Mouse (Mus musculus): ENCODE data around the gene Foxo3.

Foxo3 gene

GRCm38 (mm10) chr10:42178751-42179150 is 97.8 kb downstream of the Foxo3 start:
- DNase-seq (ENCODE audit: low spot score), result no peak

GRCm38 (mm10) chr10:42177771-42178674 is 98.5 kb downstream of the Foxo3 start:
- DNase-seq (ENCODE audit: low spot score), result no peak

GRCm38 (mm10) chr10:42174283-42174682 is 102.3 kb downstream of the Foxo3 start:
- no peak for DNase-seq (ENCODE audit: low spot score)

GRCm38 (mm10) chr10:42173839-42174238 is 102.7 kb downstream of the Foxo3 start:
- DNase-seq (ENCODE audit: low spot score), result no peak

- no peak for DNase-seq (ENCODE audit: low spot score)
Measured at GRCm38 (mm10) chr10:42170889-42171347, 105.6 kb downstream of the Foxo3 start.

GRCm38 (mm10) chr10:42170201-42170600 is 106.4 kb downstream of the Foxo3 start:
- DNase-seq (ENCODE audit: low spot score), result no peak

- DNase-seq (ENCODE audit: low spot score), result no peak
Measured at GRCm38 (mm10) chr10:42154727-42155126, 121.8 kb downstream of the Foxo3 start.

GRCm38 (mm10) chr10:42152426-42153205 is 123.9 kb downstream of the Foxo3 start:
- no peak for DNase-seq (ENCODE audit: low spot score)

GRCm38 (mm10) chr10:42149767-42150166 is 126.8 kb downstream of the Foxo3 start:
- DNase-seq (ENCODE audit: low spot score), result no peak

- DNase-seq (ENCODE audit: low spot score), result no peak
Measured at GRCm38 (mm10) chr10:42148326-42148725, 128.2 kb downstream of the Foxo3 start.

- no peak for DNase-seq (ENCODE audit: low spot score)
Measured at GRCm38 (mm10) chr10:42145221-42145620, 131.3 kb downstream of the Foxo3 start.

- DNase-seq (ENCODE audit: low spot score), result no peak
Measured at GRCm38 (mm10) chr10:42144788-42145187, 131.8 kb downstream of the Foxo3 start.

- DNase-seq (ENCODE audit: low spot score), result no peak
Measured at GRCm38 (mm10) chr10:42144176-42144575, 132.4 kb downstream of the Foxo3 start.

- no peak for DNase-seq (ENCODE audit: low spot score)
Measured at GRCm38 (mm10) chr10:42142791-42143190, 133.8 kb downstream of the Foxo3 start.

- DNase-seq (ENCODE audit: low spot score), result no peak
Measured at GRCm38 (mm10) chr10:42142081-42142480, 134.5 kb downstream of the Foxo3 start.

- DNase-seq (ENCODE audit: low spot score), result no peak
Measured at GRCm38 (mm10) chr10:42139749-42140148, 136.8 kb downstream of the Foxo3 start.

GRCm38 (mm10) chr10:42134759-42135702 is 141.5 kb downstream of the Foxo3 start:
- DNase-seq (ENCODE audit: low spot score), result no peak

All from spleen, adult 12 weeks (tissue).